Mouse (Mus musculus): Measurements from ENCODE around the gene Wdr90. TPM values are rescaled to one million over a fixed set of nuclear protein-coding genes. Genes with fewer than 3 reads are reported as not detected.
A peak's percentile ranks its signal among the peaks of the same experiment; 100 is the strongest.

Gene Wdr90
- polyA plus RNA-seq, 1 experiment from 2014 or later: 19.9 TPM

GRCm38 (mm10) chr17:25866172-25866571, 4.9 kb upstream of the Wdr90 start:
- ATAC-seq (ENCODE audit: low FRiP score, low read depth): no peak
- no peaks in the 10 kb centered on the region for H3K9me3 ChIP-seq
- no peak overlapping the region for H3K4me2 ChIP-seq
- no peaks in the 10 kb centered on the region for H3K27me3 ChIP-seq
- no peaks in the 10 kb centered on the region for H3K36me3 ChIP-seq
- no peak overlapping the region for H3K9ac ChIP-seq
- H3K27ac ChIP-seq (replicated peaks): no peak overlapping the region
- H3K4me3 ChIP-seq: no peak overlapping the region
- 88% methylated on average over 3 of the region's 3 CpGs for WGBS
- H3K4me1 ChIP-seq (replicated peaks): peaks cover 29% of the 10 kb centered on the region

- no peaks in the 10 kb centered on the region for H3K9me3 ChIP-seq
- H3K27ac ChIP-seq (replicated peaks): no peak overlapping the region
- no peaks in the 10 kb centered on the region for H3K36me3 ChIP-seq
- H3K4me1 ChIP-seq (replicated peaks): peaks cover 38% of the 10 kb centered on the region
- no peak for ATAC-seq (ENCODE audit: low FRiP score, low read depth)
- no peaks in the 10 kb centered on the region for H3K27me3 ChIP-seq
- 92% methylated on average over 11 of the region's 11 CpGs for whole genome bisulfite sequencing
- no peak overlapping the region for H3K4me3 ChIP-seq
- H3K9ac ChIP-seq: no peak overlapping the region
- no peak overlapping the region for H3K4me2 ChIP-seq
Observed at GRCm38 (mm10) chr17:25865288-25865687, 4.0 kb upstream of the Wdr90 start.

- Histone ChIP-seq H3K4me3 (no peak overlapping the region), H3K9me3 (no peaks in the 10 kb centered on the region), H3K27ac (replicated peaks) (no peak overlapping the region), H3K9ac (no peak overlapping the region), H3K36me3 (no peaks in the 10 kb centered on the region), H3K4me1 (replicated peaks) (peaks cover 40% of the 10 kb centered on the region), H3K27me3 (no peaks in the 10 kb centered on the region), H3K4me2 (no peak overlapping the region)
- 90% methylated on average over 14 of the region's 14 CpGs for WGBS
- no peak for ATAC-seq (ENCODE audit: low FRiP score, low read depth)
Observed at GRCm38 (mm10) chr17:25864311-25864710, 3.0 kb upstream of the Wdr90 start.

- Histone ChIP-seq H3K27ac (replicated peaks) (no peak overlapping the region), H3K4me2 (no peak overlapping the region), H3K27me3 (no peaks in the 10 kb centered on the region), H3K4me1 (replicated peaks) (peaks cover 36% of the 10 kb centered on the region), H3K4me3 (no peak overlapping the region), H3K9ac (no peak overlapping the region), H3K36me3 (no peaks in the 10 kb centered on the region), H3K9me3 (no peaks in the 10 kb centered on the region)
- no peak for ATAC-seq (ENCODE audit: low FRiP score, low read depth)
- WGBS: 94% methylated on average over 6 of the region's 6 CpGs
Observed at GRCm38 (mm10) chr17:25863681-25864080, 2.4 kb upstream of the Wdr90 start.

GRCm38 (mm10) chr17:25861704-25862612, 657 bp upstream of the Wdr90 start:
- ATAC-seq (ENCODE audit: low FRiP score, low read depth): no peak

GRCm38 (mm10) chr17:25860229-25860628, 1.1 kb downstream of the Wdr90 start:
- H3K9me3 ChIP-seq: no peaks in the 10 kb centered on the region
- H3K27ac ChIP-seq (replicated peaks): no peak overlapping the region
- H3K9ac ChIP-seq: no peak overlapping the region
- H3K27me3 ChIP-seq: no peaks in the 10 kb centered on the region
- WGBS: 91% methylated on average over 6 of the region's 6 CpGs
- 0 out of 2 replicates have a peak overlapping the region, but pooled peaks have one; percentile 65 for H3K4me3 ChIP-seq
- no peak for ATAC-seq (ENCODE audit: low FRiP score, low read depth)
- peak overlapping the region; percentile 92; the same call in 1 of the 2 replicates for H3K4me2 ChIP-seq
- H3K36me3 ChIP-seq: no peaks in the 10 kb centered on the region
- peaks cover 18% of the 10 kb centered on the region for H3K4me1 ChIP-seq (replicated peaks)

More at GRCm38 (mm10) chr17:25861704-25862612, 657 bp upstream of the Wdr90 start:
- peak overlapping the region; percentile 65 for H3K4me3 ChIP-seq
- H3K9me3 ChIP-seq: no peaks in the 10 kb centered on the region
- no peaks in the 10 kb centered on the region for H3K27me3 ChIP-seq
- WGBS: 12% methylated on average over 6 of the region's 6 CpGs
- H3K9ac ChIP-seq: peak overlapping the region; percentile 69
- peaks cover 23% of the 10 kb centered on the region for H3K4me1 ChIP-seq (replicated peaks)
- peak overlapping the region; percentile 81 for H3K27ac ChIP-seq (replicated peaks)
- H3K4me2 ChIP-seq: peak overlapping the region; percentile 92
- H3K36me3 ChIP-seq: no peaks in the 10 kb centered on the region

- Histone ChIP-seq H3K4me1 (replicated peaks) (peaks cover 19% of the 10 kb centered on the region), H3K4me2 (peak within 1 kb of the TSS; percentile 93), H3K27me3 (no peaks in the 10 kb centered on the region), H3K36me3 (peaks cover 40% of the 10 kb centered on the region), H3K9ac (peak within 1 kb of the TSS; percentile 71), H3K27ac (replicated peaks) (peak within 1 kb of the TSS; percentile 69), H3K9me3 (no peaks in the 10 kb centered on the region), H3K4me3 (peak within 1 kb of the TSS; percentile 95)
- WGBS: 1% methylated on average over 21 of the region's 21 CpGs
- ATAC-seq (ENCODE audit: low FRiP score, low read depth): peak; percentile 88
Observed at GRCm38 (mm10) chr17:25844396-25844901, 16.9 kb downstream of the Wdr90 start, which contains the start of gene Rhot2. Gene Rhot2 (minus strand): TSS chr17:25844851.

GRCm38 (mm10) chr17:25843636-25844395, 17.5 kb downstream of the Wdr90 start:
- 3% methylated on average over 37 of the region's 38 CpGs for WGBS
- peak overlapping the region; percentile 69 for H3K27ac ChIP-seq (replicated peaks)
- H3K9ac ChIP-seq: peak overlapping the region; percentile 71
- ATAC-seq (ENCODE audit: low FRiP score, low read depth): peak; percentile 52
- no peaks in the 10 kb centered on the region for H3K27me3 ChIP-seq
- H3K4me1 ChIP-seq (replicated peaks): peaks cover 19% of the 10 kb centered on the region
- H3K4me3 ChIP-seq: peak overlapping the region; percentile 95
- no peaks in the 10 kb centered on the region for H3K9me3 ChIP-seq
- peak overlapping the region; percentile 93 for H3K4me2 ChIP-seq
- peaks cover 46% of the 10 kb centered on the region for H3K36me3 ChIP-seq

GRCm38 (mm10) chr17:25843122-25843521, 18.2 kb downstream of the Wdr90 start:
- Histone ChIP-seq H3K27me3 (no peaks in the 10 kb centered on the region), H3K36me3 (peaks cover 46% of the 10 kb centered on the region), H3K4me1 (replicated peaks) (peaks cover 21% of the 10 kb centered on the region), H3K27ac (replicated peaks) (no peak overlapping the region), H3K9me3 (no peaks in the 10 kb centered on the region), H3K9ac (0 out of 2 replicates have a peak overlapping the region, but pooled peaks have one; percentile 71), H3K4me2 (peak overlapping the region; percentile 93), H3K4me3 (peak overlapping the region; percentile 95)
- WGBS: 93% methylated on average over 4 of the region's 4 CpGs
- ATAC-seq (ENCODE audit: low FRiP score, low read depth): no peak

GRCm38 (mm10) chr17:25842509-25842908, 18.8 kb downstream of the Wdr90 start:
- peaks cover 46% of the 10 kb centered on the region for H3K36me3 ChIP-seq
- no peak overlapping the region for H3K9ac ChIP-seq

GRCm38 (mm10) chr17:25841117-25841880, 20.0 kb downstream of the Wdr90 start, which contains the start of gene Gm20683:
Gene Gm20683 (minus strand): TSS chr17:25841763.
- no peak within 1 kb of the TSS for H3K4me3 ChIP-seq
- WGBS: 94% methylated on average over 22 of the region's 22 CpGs
- peaks cover 40% of the 10 kb centered on the region for H3K36me3 ChIP-seq
- H3K27me3 ChIP-seq: no peaks in the 10 kb centered on the region
- no peak within 1 kb of the TSS for H3K4me2 ChIP-seq
- H3K9ac ChIP-seq: no peak within 1 kb of the TSS
- H3K9me3 ChIP-seq: no peaks in the 10 kb centered on the region
- H3K4me1 ChIP-seq (replicated peaks): peaks cover 39% of the 10 kb centered on the region
- ATAC-seq (ENCODE audit: low FRiP score, low read depth): no peak
- H3K27ac ChIP-seq (replicated peaks): no peak within 1 kb of the TSS

More at GRCm38 (mm10) chr17:25842509-25842908, 18.8 kb downstream of the Wdr90 start:
- Histone ChIP-seq H3K27me3 (no peaks in the 10 kb centered on the region), H3K27ac (replicated peaks) (no peak overlapping the region), H3K4me3 (no peak overlapping the region), H3K9me3 (no peaks in the 10 kb centered on the region), H3K4me1 (replicated peaks) (peaks cover 27% of the 10 kb centered on the region), H3K4me2 (no peak overlapping the region)
- WGBS: 90% methylated on average over 3 of the region's 3 CpGs
- ATAC-seq (ENCODE audit: low FRiP score, low read depth): no peak
